Mouse (Mus musculus): ENCODE data around the gene Rpl9-ps6.
"Not testable (repeated sequence)": the region's sequence is repeated elsewhere in the genome, so short reads cannot be mapped to it uniquely, and the experiment has no call there.

The Rpl9-ps6 gene

DNA sequence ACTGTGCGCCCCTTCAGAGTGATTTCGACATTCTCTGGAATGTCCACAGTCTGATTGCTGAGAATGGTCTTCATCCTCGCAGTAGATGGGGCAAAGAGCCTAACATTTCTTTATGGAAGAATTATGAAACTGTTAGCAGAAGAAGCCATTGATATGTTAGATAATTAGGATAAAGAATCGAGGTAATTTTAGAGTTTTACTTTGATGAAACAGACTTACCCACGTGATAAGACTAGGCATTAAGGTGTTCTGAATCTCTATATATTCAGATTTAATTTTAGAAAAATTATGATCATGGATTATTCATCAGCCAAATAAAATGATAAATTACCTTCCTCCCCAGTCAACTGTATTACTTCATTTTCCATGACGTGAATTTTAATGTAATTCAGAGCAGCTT, at the start of gene Rpl9-ps6:
Rpl9-ps6 (minus strand) TSS at position 101 of the 400 bp plus-strand sequence.
- no peak for DNase-seq (ENCODE audit: low spot score)

- DNase-seq (ENCODE audit: low spot score) = no peak
Measured at GRCm38 (mm10) chr19:32512518-32512917, 46.1 kb upstream of the Rpl9-ps6 start.

- DNase-seq (ENCODE audit: low spot score) = no peak
Measured at GRCm38 (mm10) chr19:32510962-32511361, 44.6 kb upstream of the Rpl9-ps6 start.

- no peak for DNase-seq (ENCODE audit: low spot score)
Measured at GRCm38 (mm10) chr19:32510267-32510666, 43.9 kb upstream of the Rpl9-ps6 start.

- no peak for DNase-seq (ENCODE audit: low spot score)
Measured at GRCm38 (mm10) chr19:32507526-32507925, 41.1 kb upstream of the Rpl9-ps6 start.

GRCm38 (mm10) chr19:32507100-32507499, 40.7 kb upstream of the Rpl9-ps6 start:
- no peak for DNase-seq (ENCODE audit: low spot score)

GRCm38 (mm10) chr19:32506514-32506913, 40.1 kb upstream of the Rpl9-ps6 start:
- DNase-seq (ENCODE audit: low spot score) = no peak

- no peak for DNase-seq (ENCODE audit: low spot score)
Measured at GRCm38 (mm10) chr19:32506081-32506480, 39.7 kb upstream of the Rpl9-ps6 start.

DNA sequence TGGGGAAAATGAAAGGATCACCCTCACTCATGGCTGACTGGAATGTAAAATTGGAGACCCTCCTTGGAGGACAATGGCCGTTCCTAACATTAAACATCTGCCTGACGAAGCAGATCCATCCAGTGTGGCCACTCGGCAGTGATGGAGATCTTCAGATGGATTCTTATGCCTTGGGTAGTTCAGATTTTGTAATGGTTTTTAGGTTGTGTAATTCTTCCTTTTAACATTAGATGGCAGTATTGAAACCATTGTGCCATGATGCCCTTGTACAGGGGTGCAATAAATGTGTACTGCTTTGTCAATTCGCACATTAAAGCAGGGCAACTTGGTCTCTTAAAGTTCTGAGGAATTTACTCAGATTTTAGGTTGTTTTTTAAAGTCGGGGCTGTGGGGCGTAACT, 35.0 kb upstream of the Rpl9-ps6 start:
- DNase-seq (ENCODE audit: low spot score) = no peak

GRCm38 (mm10) chr19:32498002-32498401, 31.6 kb upstream of the Rpl9-ps6 start:
- DNase-seq (ENCODE audit: low spot score) = no peak

- DNase-seq (ENCODE audit: low spot score) = no peak
Measured at GRCm38 (mm10) chr19:32497411-32497810, 31.0 kb upstream of the Rpl9-ps6 start.

GRCm38 (mm10) chr19:32495034-32495433, 28.7 kb upstream of the Rpl9-ps6 start:
- DNase-seq (ENCODE audit: low spot score) = no peak

- DNase-seq (ENCODE audit: low spot score) = no peak
Measured at GRCm38 (mm10) chr19:32494611-32495010, 28.2 kb upstream of the Rpl9-ps6 start.

DNA sequence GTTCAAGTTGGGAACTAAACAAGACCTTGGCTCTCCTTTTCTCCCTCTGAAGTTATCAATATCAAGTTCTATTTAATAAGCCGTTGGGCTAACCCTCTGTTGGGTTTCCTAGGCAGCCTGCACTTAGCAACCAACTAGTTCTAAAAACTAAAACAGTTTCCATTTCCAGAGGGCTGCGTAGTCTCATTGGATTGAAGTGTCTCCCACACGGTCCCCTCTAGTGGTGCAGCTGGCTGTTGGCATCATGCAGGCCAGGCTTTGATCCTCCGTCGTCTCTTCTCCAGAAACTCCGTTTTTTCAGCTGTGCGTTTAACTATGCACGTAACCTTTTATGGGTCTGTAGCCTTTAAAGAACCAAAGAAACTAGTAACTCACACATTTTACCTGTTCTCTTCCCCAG, 27.1 kb upstream of the Rpl9-ps6 start:
- DNase-seq (ENCODE audit: low spot score) = no peak

DNA sequence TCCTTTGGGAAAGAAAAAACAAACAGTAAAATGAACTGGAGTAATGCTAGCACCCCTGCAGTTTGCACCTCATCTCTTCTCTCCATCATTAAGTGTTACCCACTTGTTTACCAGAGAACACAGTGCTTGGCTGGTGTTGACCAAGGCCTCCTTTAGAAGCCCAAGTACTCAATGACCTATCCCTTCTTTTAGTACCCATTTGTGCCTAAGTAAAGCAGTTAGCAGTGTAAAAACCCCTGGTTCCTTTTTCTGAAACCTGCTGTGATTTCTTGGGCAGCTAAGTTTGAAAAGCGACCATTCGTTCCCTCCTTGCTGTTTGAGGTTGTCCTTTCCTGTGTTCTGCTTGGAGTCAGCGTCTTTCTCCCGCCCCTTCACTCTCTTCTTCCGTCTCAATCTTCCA, 26.6 kb upstream of the Rpl9-ps6 start:
- DNase-seq (ENCODE audit: low spot score) = no peak

DNA sequence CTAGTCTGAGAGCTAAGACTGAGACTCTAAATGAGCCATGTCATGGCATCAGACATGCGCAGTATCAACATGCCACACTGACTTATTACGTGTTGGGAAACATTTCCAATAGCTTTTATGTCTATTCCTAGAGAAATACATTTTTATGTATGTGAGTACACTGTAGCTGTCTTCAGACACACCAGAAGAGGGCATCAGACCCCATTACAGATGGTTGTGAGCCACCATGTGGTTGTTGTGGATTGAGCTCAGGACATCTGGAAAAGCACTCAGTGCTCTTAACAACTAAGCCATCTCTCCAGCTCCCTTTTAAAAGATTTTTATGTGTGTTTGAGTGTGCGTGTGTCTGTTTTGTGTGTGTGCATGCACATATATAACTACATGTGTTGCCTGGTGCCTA, 26.0 kb upstream of the Rpl9-ps6 start:
- DNase-seq (ENCODE audit: low spot score) = no peak

- no peak for DNase-seq (ENCODE audit: low spot score)
Measured at GRCm38 (mm10) chr19:32490976-32491375, 24.6 kb upstream of the Rpl9-ps6 start.

DNA sequence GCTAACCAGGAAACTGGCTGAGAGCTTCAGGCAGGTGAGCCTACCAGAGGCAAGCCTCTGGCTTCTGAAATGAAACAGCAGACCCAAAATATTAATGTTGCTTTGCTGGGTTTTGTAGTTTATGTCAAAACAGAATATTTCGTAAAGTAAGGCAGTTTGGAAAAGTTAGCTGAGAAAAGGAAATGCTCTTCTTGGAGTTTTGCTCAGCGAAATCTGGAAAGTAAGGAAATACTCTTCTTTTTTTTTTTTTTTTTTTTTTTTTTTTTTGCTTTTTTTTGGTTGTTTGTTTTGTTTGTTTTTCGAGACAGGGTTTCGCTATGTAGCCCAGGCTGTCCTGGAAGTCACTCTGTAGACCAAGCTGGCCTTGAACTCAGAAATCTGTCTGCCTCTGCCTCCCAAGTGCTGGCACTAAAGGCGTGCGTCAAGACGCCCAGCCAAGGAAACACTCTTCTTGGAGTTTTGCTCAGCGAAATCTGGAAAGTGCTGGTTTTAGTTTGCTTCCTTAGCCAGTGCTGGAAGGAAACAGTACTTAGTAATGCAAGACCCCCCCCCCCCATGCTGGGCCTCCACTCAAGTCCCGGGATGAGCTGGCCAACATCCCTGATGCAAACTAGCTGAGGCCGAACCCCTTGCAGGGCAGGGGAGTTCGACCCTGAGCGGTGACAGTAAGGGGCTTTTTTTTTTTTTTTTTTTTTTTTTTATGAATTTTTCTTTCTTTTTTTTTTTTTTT, 23.0 kb upstream of the Rpl9-ps6 start:
- DNase-seq (ENCODE audit: low spot score) = no peak

- no peak for DNase-seq (ENCODE audit: low spot score)
Measured at GRCm38 (mm10) chr19:32487595-32488255, 21.3 kb upstream of the Rpl9-ps6 start.

DNA sequence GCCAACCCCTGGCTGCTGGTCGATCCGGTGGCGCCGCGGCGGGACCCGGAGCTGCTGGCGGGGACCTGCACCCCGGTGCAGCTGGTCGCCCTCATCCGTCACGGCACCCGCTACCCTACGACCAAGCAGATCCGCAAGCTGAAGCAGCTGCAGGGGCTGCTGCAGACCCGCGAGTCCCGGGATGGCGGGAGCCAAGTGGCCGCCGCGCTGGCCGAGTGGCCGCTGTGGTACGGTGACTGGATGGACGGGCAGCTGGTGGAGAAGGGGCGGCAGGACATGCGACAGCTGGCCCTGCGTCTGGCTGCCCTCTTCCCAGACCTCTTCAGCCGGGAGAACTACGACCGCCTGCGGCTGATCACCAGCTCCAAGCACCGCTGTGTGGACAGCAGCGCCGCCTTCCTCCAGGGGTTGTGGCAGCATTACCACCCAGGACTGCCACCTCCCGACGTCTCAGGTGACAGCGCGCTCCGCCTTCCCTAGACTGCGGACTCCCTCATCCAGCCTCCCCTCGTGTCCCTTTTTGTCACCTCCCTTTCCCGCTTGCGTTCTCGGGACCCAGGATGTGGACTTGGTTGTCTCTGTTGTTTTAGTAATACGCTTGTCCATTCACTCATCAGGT, 19.8 kb upstream of the Rpl9-ps6 start:
- DNase-seq (ENCODE audit: low spot score) = not testable (repeated sequence)

DNA sequence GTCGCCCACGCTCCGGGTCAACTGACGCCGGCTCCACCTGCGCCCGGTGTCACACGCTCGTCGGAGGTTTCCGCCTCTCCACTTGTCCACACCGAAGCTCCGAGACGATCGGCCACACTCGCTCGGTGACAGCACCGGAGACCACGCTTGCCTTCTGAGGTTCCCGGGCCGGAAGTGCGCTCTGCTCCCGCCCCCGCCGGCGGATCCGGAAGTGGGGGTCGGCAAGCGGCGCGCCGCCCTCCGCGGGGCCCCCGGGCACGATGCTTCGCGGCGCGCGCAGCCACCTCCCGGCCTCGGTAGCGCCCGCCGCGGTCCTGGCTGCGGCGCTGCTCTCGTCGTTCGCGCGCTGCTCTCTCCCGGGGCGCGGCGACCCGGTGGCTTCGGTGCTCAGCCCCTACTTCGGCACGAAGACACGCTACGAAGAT, 19.3 kb upstream of the Rpl9-ps6 start, which contains the start of gene Minpp1:
Minpp1 (plus strand) TSS at position 89 of the 425 bp plus-strand sequence.
- DNase-seq (ENCODE audit: low spot score) = no peak

DNA sequence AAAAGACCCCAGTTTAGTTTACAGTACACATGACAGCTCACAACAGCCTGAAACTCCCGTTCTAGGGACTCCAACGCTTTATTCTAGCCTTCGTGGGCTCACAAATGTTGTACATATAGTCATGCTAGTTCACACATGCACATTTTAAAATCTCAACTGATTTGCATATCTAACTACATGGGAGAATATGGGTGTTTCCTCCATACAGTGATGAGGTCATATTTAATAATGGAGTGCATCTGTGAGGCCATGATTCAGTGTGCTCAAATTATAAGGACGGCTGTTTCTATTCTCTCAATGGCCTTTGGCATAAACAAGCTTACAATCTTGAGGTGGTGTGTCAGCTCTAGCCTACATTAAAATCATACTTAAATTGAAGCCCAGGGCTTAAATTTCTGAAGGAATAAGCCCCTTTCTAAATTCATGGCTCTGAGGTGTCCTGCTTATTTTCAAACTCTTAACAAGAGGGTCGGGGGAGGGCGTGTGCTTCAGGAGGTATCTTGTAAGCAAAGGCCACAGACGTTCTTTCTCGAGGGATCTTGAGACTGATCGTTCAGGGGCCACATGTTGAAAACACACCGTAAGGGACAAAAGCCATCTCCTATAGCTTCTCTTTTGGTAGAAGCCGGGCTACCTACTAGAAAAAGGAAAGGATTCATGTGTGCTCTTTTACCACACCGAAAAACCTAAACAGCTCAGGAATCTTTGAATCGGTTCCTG, 18.7 kb upstream of the Rpl9-ps6 start:
- DNase-seq (ENCODE audit: low spot score) = no peak

Measured in layer of hippocampus, adult 9-10 months (tissue).